Mouse (Mus musculus) forebrain, embryonic 10.5 days (tissue): Measurements from ENCODE around the gene P2ry13. TPM values are rescaled to one million over a fixed set of nuclear protein-coding genes. Genes with fewer than 3 reads are reported as not detected.

Source experiments
- DNase-seq: peaks from one replicate; pipeline ENCODE4 v3.0.0-alpha.2; 2017; ENCODE audit warnings: low spot score; ENCODE audit errors: extremely low spot score
- H3K27ac ChIP-seq: fragments of 300-500 bp; sonication (generic); 2 replicates; pipeline ENCODE4 v1.5.1; 2016; ENCODE audit warnings: mild to moderate bottlenecking
- H3K27me3 ChIP-seq: fragments of 300-500 bp; sonication (generic); 2 replicates; pipeline ENCODE4 v1.6.1; 2016; ENCODE audit warnings: mild to moderate bottlenecking; ENCODE audit not compliant: poor library complexity, severe bottlenecking
- H3K36me3 ChIP-seq: fragments of 300-500 bp; sonication (generic); replicated peaks from 2 replicates; pipeline ENCODE4 v1.6.1; 2016; ENCODE audit warnings: mild to moderate bottlenecking, moderate library complexity
- H3K4me1 ChIP-seq: fragments of 300-500 bp; sonication (generic); 2 replicates; pipeline ENCODE4 v1.6.1; 2016
- H3K4me3 ChIP-seq: fragments of 300-500 bp; sonication (generic); 2 replicates; pipeline ENCODE4 v1.5.1; 2016; ENCODE audit warnings: mild to moderate bottlenecking, moderate library complexity
- H3K9me3 ChIP-seq: fragments of 300-500 bp; sonication (generic); 2 replicates; pipeline ENCODE4 v1.6.1; 2016; ENCODE audit warnings: mild to moderate bottlenecking, moderate library complexity
- WGBS: fragments of 180-500 bp; shearing (Covaris S2); methylation state at CpG from one replicate; pipeline ENCODE4 v1.1.7; 2016; 5-methylcytosine and 5-hydroxymethylcytosine counted together
- polyA plus RNA-seq: library from polyadenylated mRNA; unstranded; fragments of >200 nt; fragmentation: Nextera tagmentation; extraction: Ambion mirVana; gene quantifications from 2 replicates; pipeline ENCODE4 v1.2.1, GENCODE M21; 2016

P2ry13 gene
- polyA plus RNA-seq, 1 experiment from 2014 or later, result 0.67 TPM

DNA sequence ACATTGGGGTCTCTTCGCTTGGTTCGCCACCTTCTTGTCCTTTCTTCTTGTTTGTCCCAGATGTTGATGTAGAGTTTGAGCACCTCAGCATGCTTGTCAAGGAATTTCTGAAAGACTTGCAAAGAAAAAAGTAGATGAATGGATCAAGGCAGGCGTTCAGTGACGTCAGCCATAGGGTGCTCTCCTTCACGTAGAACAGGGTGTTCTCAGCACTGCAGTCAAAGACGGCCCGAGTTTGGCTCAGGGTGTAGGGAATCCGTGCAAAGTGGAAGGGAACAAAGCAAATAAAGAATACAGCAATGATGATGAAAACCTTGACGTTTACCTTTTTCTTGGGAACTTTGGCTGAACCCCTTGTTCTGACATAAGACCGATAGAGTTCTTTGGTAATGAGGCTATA lies 6.5 kb upstream of the P2ry13 start:
- H3K9me3 ChIP-seq, result no peaks in the 10 kb centered on the region
- 95% methylated on average over 10 of the region's 10 CpGs for WGBS
- H3K36me3 ChIP-seq, result no peaks in the 10 kb centered on the region
- H3K4me3 ChIP-seq, result no peak overlapping the region
- no peak for DNase-seq
- no peaks in the 10 kb centered on the region for H3K4me1 ChIP-seq
- H3K27ac ChIP-seq, result no peak overlapping the region
- H3K27me3 ChIP-seq, result no peaks in the 10 kb centered on the region

DNA sequence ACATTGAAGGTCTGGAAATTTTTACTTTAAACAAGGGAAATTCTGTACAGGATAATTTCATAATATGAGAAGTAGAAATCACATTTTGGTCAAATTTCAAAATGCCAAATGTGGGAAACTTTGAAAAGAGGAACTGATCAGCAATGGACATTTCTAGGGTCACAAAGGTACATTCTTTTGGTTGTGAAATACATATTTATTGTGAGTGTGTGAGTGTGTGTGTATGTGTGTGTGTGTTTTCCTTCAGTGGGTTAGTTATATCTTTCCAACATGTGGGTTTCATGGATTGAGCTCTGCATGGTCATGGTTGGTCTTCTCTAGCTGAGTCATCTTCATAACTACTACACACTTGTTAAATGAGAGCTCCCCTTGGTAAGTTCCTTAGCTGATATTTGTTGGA lies 1.7 kb upstream of the P2ry13 start:
- no peaks in the 10 kb centered on the region for H3K9me3 ChIP-seq
- 0 out of 2 replicates have a peak, but pooled peaks cover 3% of the 10 kb centered on the region for H3K4me1 ChIP-seq
- no peaks in the 10 kb centered on the region for H3K27me3 ChIP-seq
- no peak for DNase-seq
- no peaks in the 10 kb centered on the region for H3K36me3 ChIP-seq
- no peak overlapping the region for H3K4me3 ChIP-seq
- no peak overlapping the region for H3K27ac ChIP-seq

DNA sequence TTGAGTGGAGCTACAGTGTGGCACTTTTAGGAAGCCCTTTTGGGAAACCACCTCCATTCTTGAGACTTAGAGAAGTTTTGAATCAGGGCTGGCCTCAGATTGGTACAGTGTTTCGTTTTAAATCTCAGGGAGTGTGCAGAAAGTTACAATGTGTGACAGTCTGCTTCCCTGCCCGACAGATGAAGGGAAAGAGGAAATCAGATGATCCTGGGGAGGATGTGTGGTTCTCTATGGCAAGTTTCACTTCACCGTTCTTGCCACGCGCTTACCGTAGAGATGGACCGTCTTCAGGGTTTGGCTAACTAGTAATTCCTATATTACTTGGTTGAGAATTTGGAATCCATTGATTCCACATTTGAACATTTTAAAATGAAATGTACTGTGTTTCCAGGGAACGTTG lies 1.1 kb upstream of the P2ry13 start:
- Histone ChIP-seq H3K4me3 (no peak overlapping the region), H3K27me3 (no peaks in the 10 kb centered on the region), H3K36me3 (no peaks in the 10 kb centered on the region), H3K9me3 (no peaks in the 10 kb centered on the region), H3K27ac (no peak overlapping the region), H3K4me1 (0 out of 2 replicates have a peak, but pooled peaks cover 3% of the 10 kb centered on the region)
- 90% methylated on average over 8 of the region's 8 CpGs for WGBS
- no peak for DNase-seq

DNA sequence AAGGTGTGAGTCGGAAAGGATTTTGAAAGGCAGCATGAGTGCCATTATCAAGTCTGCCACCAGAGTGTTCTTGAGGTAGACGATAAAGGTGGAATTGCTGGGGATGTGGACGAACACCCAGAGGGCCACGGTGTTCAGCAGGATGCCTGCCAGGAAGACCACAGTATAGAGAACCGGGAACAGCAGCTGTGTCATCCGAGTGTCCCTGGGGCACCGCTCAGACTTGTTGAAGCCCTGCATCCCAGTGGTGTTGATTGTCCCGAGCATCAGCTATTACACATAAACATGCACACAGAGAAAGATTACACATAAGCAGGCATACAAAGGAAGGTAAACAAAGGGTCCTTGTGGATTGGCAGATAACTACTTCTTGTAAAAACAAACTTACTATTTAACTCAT lies 593 bp downstream of the P2ry13 start:
- no peak for DNase-seq
- 0 out of 2 replicates have a peak, but pooled peaks cover 3% of the 10 kb centered on the region for H3K4me1 ChIP-seq
- H3K27ac ChIP-seq, result no peak overlapping the region
- H3K4me3 ChIP-seq, result no peak overlapping the region
- H3K36me3 ChIP-seq, result no peaks in the 10 kb centered on the region
- WGBS, result 82% methylated on average over 8 of the region's 8 CpGs
- no peaks in the 10 kb centered on the region for H3K9me3 ChIP-seq
- no peaks in the 10 kb centered on the region for H3K27me3 ChIP-seq

GRCm38 (mm10) chr3:59208650-59209548 lies 1.8 kb downstream of the P2ry13 start:
- DNase-seq, result no peak
- H3K4me1 ChIP-seq, result 0 out of 2 replicates have a peak, but pooled peaks cover 8% of the 10 kb centered on the region
- no peak overlapping the region for H3K4me3 ChIP-seq
- 72% methylated on average over 4 of the region's 4 CpGs for WGBS
- H3K36me3 ChIP-seq, result no peaks in the 10 kb centered on the region
- H3K27ac ChIP-seq, result no peak overlapping the region
- no peaks in the 10 kb centered on the region for H3K27me3 ChIP-seq
- no peaks in the 10 kb centered on the region for H3K9me3 ChIP-seq

DNA sequence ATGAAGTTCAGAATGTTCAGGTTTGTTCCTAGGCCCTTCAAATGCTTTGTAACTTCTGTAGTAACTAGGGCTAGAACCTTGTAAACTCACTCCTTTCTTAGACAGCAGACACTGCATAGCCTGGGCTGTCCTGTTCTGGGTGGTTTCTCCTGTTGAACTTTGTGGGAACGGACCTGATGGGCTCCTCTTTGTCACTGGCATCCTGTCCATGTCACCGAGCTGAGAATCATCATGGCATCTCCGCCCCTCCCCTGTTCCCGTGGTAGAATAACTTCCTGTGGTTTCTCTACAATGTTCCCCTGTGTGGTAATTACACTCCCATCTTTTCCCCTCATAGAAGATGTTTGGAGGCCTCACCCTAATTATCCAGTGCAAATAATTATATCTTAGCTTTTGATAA lies 4.7 kb downstream of the P2ry13 start:
- Histone ChIP-seq H3K4me1 (0 out of 2 replicates have a peak, but pooled peaks cover 8% of the 10 kb centered on the region), H3K27ac (no peak overlapping the region), H3K9me3 (no peaks in the 10 kb centered on the region), H3K4me3 (no peak overlapping the region), H3K36me3 (no peaks in the 10 kb centered on the region), H3K27me3 (no peaks in the 10 kb centered on the region)
- DNase-seq, result no peak
- WGBS, result 83% methylated on average over 4 of the region's 4 CpGs

- Histone ChIP-seq H3K27ac (no peak overlapping the region), H3K27me3 (no peaks in the 10 kb centered on the region), H3K4me3 (no peak overlapping the region), H3K4me1 (0 out of 2 replicates have a peak, but pooled peaks cover 8% of the 10 kb centered on the region), H3K36me3 (no peaks in the 10 kb centered on the region), H3K9me3 (no peaks in the 10 kb centered on the region)
- 85% methylated on average over 11 of the region's 11 CpGs for WGBS
- no peak for DNase-seq
Observed at GRCm38 (mm10) chr3:59204719-59205503, 5.8 kb downstream of the P2ry13 start.

GRCm38 (mm10) chr3:59203802-59204520 lies 6.7 kb downstream of the P2ry13 start:
- Histone ChIP-seq H3K27me3 (no peaks in the 10 kb centered on the region), H3K4me3 (no peak overlapping the region), H3K36me3 (no peaks in the 10 kb centered on the region), H3K4me1 (0 out of 2 replicates have a peak, but pooled peaks cover 8% of the 10 kb centered on the region), H3K9me3 (no peaks in the 10 kb centered on the region), H3K27ac (no peak overlapping the region)
- whole genome bisulfite sequencing, result 87% methylated on average over 8 of the region's 8 CpGs
- DNase-seq, result no peak

DNA sequence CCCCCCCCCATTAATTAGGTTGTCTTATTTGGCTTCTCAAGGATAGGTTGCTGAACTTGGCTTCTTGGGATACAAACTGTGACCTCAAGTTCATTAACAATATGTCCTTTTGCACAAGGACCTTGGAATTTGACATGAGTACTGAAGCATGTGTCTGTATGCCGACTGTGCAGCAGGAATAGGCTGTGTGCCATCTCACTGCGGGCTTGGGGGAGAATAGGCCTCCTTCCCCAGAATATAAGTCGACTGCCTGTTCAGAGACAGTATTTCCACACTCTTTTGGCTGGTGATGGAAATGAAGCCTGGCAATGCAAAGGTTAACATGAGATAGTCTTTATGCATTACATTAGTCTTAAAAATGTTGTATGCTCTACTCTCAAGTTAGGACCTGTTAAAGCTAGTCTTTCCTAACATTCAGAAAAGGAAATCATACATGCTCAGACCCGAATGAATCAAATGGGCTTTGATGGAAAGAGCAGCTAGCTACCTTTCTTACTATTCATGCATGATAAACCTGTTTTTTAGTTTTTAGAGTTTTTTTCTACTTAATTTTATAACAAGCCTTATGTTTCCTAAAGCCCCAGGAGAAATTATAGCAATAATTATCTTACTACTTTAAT lies 13.2 kb downstream of the P2ry13 start:
- WGBS, result 87% methylated on average over 4 of the region's 4 CpGs
- no peaks in the 10 kb centered on the region for H3K27me3 ChIP-seq
- H3K4me3 ChIP-seq, result no peak overlapping the region
- no peak overlapping the region for H3K27ac ChIP-seq
- no peaks in the 10 kb centered on the region for H3K36me3 ChIP-seq
- H3K4me1 ChIP-seq, result no peaks in the 10 kb centered on the region
- H3K9me3 ChIP-seq, result no peaks in the 10 kb centered on the region
- no peak for DNase-seq

- WGBS, result 90% methylated on average over 7 of the region's 7 CpGs
- no peak for DNase-seq
- Histone ChIP-seq H3K36me3 (no peaks in the 10 kb centered on the region), H3K4me1 (no peaks in the 10 kb centered on the region), H3K27me3 (no peaks in the 10 kb centered on the region), H3K27ac (no peak within 1 kb of the TSS), H3K4me3 (no peak within 1 kb of the TSS), H3K9me3 (no peaks in the 10 kb centered on the region)
Observed at GRCm38 (mm10) chr3:59194938-59195337, 15.7 kb downstream of the P2ry13 start, which contains the start of gene Gpr87. Gene Gpr87 (minus strand): TSS chr3:59195104.

- no peak for DNase-seq
- no peaks in the 10 kb centered on the region for H3K9me3 ChIP-seq
- WGBS, result 94% methylated on average over 7 of the region's 7 CpGs
Observed at GRCm38 (mm10) chr3:59194099-59194498, 16.6 kb downstream of the P2ry13 start.

DNA sequence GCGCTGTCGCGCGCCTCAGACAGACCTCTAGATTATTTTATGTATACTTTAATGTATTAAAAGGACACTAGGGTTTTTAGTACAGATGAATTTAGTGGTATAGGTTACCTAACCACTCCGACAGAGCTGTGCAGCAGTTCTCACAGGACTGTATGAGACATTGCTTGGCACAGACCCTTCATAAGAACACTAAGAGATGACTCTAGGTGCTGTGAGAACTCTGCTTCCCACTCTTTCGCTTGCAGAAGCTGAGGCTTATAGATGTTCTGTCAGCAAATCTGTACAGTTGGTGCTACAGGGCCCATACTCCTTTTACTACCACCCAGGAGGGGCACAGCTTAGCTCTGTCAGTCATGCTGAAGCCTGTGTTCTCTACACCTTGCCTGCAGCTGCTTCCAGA lies 19.0 kb downstream of the P2ry13 start:
- DNase-seq, result no peak
- H3K27ac ChIP-seq, result no peak overlapping the region
- H3K4me3 ChIP-seq, result no peak overlapping the region
- H3K9me3 ChIP-seq, result no peaks in the 10 kb centered on the region
- H3K27me3 ChIP-seq, result no peaks in the 10 kb centered on the region
- no peaks in the 10 kb centered on the region for H3K4me1 ChIP-seq
- no peaks in the 10 kb centered on the region for H3K36me3 ChIP-seq
- 95% methylated on average over 6 of the region's 6 CpGs for WGBS

More at GRCm38 (mm10) chr3:59194099-59194498, 16.6 kb downstream of the P2ry13 start:
- Histone ChIP-seq H3K27me3 (no peaks in the 10 kb centered on the region), H3K4me3 (no peak overlapping the region), H3K36me3 (no peaks in the 10 kb centered on the region), H3K27ac (no peak overlapping the region), H3K4me1 (no peaks in the 10 kb centered on the region)
